Mouse (Mus musculus): ENCODE data around the gene Tmem252. TPM values are rescaled to one million over a fixed set of nuclear protein-coding genes. Genes with fewer than 3 reads are reported as not detected.
A peak's percentile ranks its signal among the peaks of the same experiment; 100 is the strongest.

The Tmem252 gene
- total RNA-seq, 2 experiments from 2014 or later = 0.08 TPM

DNA sequence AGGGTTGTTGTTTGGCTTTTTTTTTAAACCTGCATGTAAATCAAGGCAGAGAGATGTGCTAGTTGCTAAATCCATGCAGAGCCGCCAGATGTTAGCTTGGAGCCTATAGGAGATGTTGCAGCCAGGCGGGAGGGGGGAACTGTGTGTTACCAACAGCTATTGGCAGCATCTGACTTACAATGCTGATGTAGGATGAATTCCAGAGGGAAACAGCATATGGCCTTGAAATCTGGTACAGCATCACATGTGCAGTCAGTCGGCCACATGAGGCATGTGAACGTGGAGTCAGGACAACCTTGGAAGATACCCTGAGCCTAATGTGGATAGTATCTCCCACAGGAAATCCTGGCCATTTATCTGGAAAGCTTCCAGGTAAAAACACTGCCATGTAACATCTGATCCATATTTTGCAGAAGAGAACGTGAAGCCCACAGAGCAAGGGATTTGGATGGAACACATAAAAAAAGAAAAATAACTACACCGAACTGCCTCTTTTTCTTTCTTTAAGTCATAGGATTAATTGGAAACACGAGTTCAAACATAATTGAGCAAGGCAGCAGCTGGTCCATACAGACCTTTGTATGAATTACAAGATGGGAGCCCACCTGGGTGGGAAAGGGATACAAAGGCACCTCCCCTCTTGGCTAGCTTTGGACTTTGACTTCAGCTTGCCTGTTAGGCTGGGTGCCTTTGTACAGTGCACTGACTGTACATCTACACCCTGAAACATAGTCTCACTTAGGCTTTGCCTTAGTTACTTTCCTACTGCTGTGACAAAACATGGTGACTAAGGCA, 42.7 kb downstream of the Tmem252 start:
- intact Hi-C loops (cut with DNase I) = no loop called here
- TF ChIP-seq CTCF (IDR thresholded peaks at IDR 0.05) = no peak
- Histone ChIP-seq H3K4me3 (no peak overlapping the region), H3K27ac (no peak overlapping the region)
- no peak for DNase-seq

- DNase-seq = no peak
- intact Hi-C loops (cut with DNase I) = no loop called here
- TF ChIP-seq CTCF (IDR thresholded peaks at IDR 0.05) = no peak
- Histone ChIP-seq H3K4me3 (no peak overlapping the region), H3K27ac (no peak overlapping the region)
Measured at GRCm38 (mm10) chr19:24718021-24718420, 44.2 kb downstream of the Tmem252 start.

GRCm38 (mm10) chr19:24719504-24719903, 45.7 kb downstream of the Tmem252 start:
- H3K4me3 ChIP-seq = no peak overlapping the region
- no peak overlapping the region for H3K27ac ChIP-seq
- DNase-seq = no peak
- TF ChIP-seq CTCF (IDR thresholded peaks at IDR 0.05) = no peak
- intact Hi-C loops (cut with DNase I) = no loop called here

- intact Hi-C loops (cut with DNase I) = no loop called here
Measured at GRCm38 (mm10) chr19:24720448-24720847, 46.6 kb downstream of the Tmem252 start.

GRCm38 (mm10) chr19:24724362-24724761, 50.6 kb downstream of the Tmem252 start:
- intact Hi-C loops (cut with DNase I) = no loop called here
- no peak for DNase-seq
- Histone ChIP-seq H3K27ac (no peak overlapping the region), H3K4me3 (no peak overlapping the region)
- no peak for TF ChIP-seq CTCF (IDR thresholded peaks at IDR 0.05)

More at GRCm38 (mm10) chr19:24720448-24720847, 46.6 kb downstream of the Tmem252 start:
- no peak overlapping the region for H3K27ac ChIP-seq
- no peak overlapping the region for H3K4me3 ChIP-seq
- TF ChIP-seq CTCF (IDR thresholded peaks at IDR 0.05) = no peak
- no peak for DNase-seq

DNA sequence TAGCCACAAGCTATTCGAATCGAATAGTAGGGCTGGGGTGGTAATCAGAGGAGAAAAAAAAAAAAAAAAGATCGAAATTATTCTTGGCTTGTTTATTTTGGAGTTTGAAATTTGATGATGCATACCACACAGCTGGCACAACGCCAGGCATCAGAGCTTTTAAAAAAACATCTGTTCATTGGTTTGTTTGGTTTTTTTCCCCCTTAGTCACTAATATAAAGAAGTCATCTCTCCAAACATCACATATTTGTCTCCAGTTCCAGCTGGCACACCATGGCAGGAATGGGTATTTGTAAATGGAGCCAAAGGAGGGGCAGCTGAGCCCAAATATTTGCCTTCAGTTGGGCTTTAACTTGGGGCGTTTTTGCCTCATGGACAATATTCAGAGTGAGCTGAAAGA, 56.9 kb downstream of the Tmem252 start:
- H3K4me3 ChIP-seq = no peak overlapping the region
- peak; percentile 41 for DNase-seq
- peak overlapping the region; percentile 63 for H3K27ac ChIP-seq
- no peak for TF ChIP-seq CTCF (IDR thresholded peaks at IDR 0.05)
- intact Hi-C loops (cut with DNase I) = no loop called here

Other genes starting within 250 kb of the Tmem252 start
- gene Fam122a, start 196.7 kb upstream of the Tmem252 start, total RNA-seq (2021) = 10 to 100 TPM; 21.8 to 23.5 TPM
- gene Pip5k1b, start 118.1 kb upstream of the Tmem252 start, total RNA-seq (2021) = under 1 TPM; 0.23 to 0.53 TPM
- gene Pgm5, start 187.8 kb downstream of the Tmem252 start, total RNA-seq (2021) = 10 to 100 TPM; 10.7 to 15.1 TPM
- 100 to 1,000 TPM; 453 to 633 TPM for gene Gm10053, start 201.7 kb downstream of the Tmem252 start, total RNA-seq (2021)
- gene Foxd4, start 227.2 kb downstream of the Tmem252 start, total RNA-seq (2021) = not detected

Data from gastrocnemius, adult 2 months (tissue).